Mouse (Mus musculus) layer of hippocampus, postnatal 14 days (tissue): ENCODE measurements around the gene Top2b. TPM values are rescaled to one million over a fixed set of nuclear protein-coding genes. Genes with fewer than 3 reads are reported as not detected.

Experiments used
- DNase-seq, 2 experiments: peaks; one replicate each; pipeline ENCODE4 v3.0.0; 2021 to 2022; ENCODE audit warnings: low spot score in 2 of 2, mixed read lengths in 1 of 2
- long read RNA-seq, 2 experiments: library from polyadenylated mRNA; stranded (forward); transcript quantifications; one replicate each; pipeline ENCODE4 v2.0.0; 2021
- total RNA-seq, 2 experiments: library from RNA; stranded (reverse); gene quantifications; 2 replicates each; pipeline ENCODE4 v1.2.3; 2021

Top2b gene
- total RNA-seq: 100 to 1,000 TPM; 108 to 127 TPM
- long read RNA-seq, experiment 1, full-length matches to known transcripts: 30 of 40 reads
- long read RNA-seq, experiment 1, partial matches to known transcripts: 5 of 40 reads
- long read RNA-seq, experiment 1, other reads (novel, unspliced or antisense): 5 of 40 reads
- long read RNA-seq, experiment 2, full-length matches to known transcripts: 26 of 37 reads
- long read RNA-seq, experiment 2, partial matches to known transcripts: 7 of 37 reads
- long read RNA-seq, experiment 2, other reads (novel, unspliced or antisense): 4 of 37 reads

GRCm38 (mm10) chr14:16364878-16365337 lies at the start of gene Top2b:
Gene Top2b, plus strand, starts transcription at chr14:16365179.
- DNase-seq: peak; percentile 98 to 100

GRCm38 (mm10) chr14:16316715-16317114 lies 48.3 kb upstream of the Top2b start:
- DNase-seq: no peak

- no peak for DNase-seq
Measured at GRCm38 (mm10) chr14:16319818-16320217, 45.2 kb upstream of the Top2b start.

GRCm38 (mm10) chr14:16324394-16324793 lies 40.6 kb upstream of the Top2b start:
- no peak for DNase-seq

- DNase-seq: no peak
Measured at GRCm38 (mm10) chr14:16325208-16325607, 39.8 kb upstream of the Top2b start.

- DNase-seq: peak in 1 of 2 experiments; percentile 18
Measured at GRCm38 (mm10) chr14:16328531-16328930, 36.4 kb upstream of the Top2b start.

GRCm38 (mm10) chr14:16328959-16329480 lies 36.0 kb upstream of the Top2b start:
- no peak for DNase-seq

- DNase-seq: no peak
Measured at GRCm38 (mm10) chr14:16329756-16330155, 35.2 kb upstream of the Top2b start.

GRCm38 (mm10) chr14:16334260-16334659 lies 30.7 kb upstream of the Top2b start:
- DNase-seq: no peak

- no peak for DNase-seq
Measured at GRCm38 (mm10) chr14:16335835-16336417, 29.1 kb upstream of the Top2b start.

GRCm38 (mm10) chr14:16347505-16347904 lies 17.5 kb upstream of the Top2b start:
- DNase-seq: no peak

GRCm38 (mm10) chr14:16359704-16360103 lies 5.3 kb upstream of the Top2b start:
- no peak for DNase-seq

GRCm38 (mm10) chr14:16364161-16364831 lies 683 bp upstream of the Top2b start:
- peak in 1 of 2 experiments; percentile 61 for DNase-seq

- peak; percentile 43 to 67 for DNase-seq
Measured at GRCm38 (mm10) chr14:16365362-16366173, 589 bp downstream of the Top2b start.

- DNase-seq: no peak
Measured at GRCm38 (mm10) chr14:16366174-16366889, 1.4 kb downstream of the Top2b start.

- DNase-seq: no peak
Measured at GRCm38 (mm10) chr14:16366986-16367385, 2.0 kb downstream of the Top2b start.

GRCm38 (mm10) chr14:16372761-16373160 lies 7.8 kb downstream of the Top2b start:
- no peak for DNase-seq

- no peak for DNase-seq
Measured at GRCm38 (mm10) chr14:16373190-16373589, 8.2 kb downstream of the Top2b start.

GRCm38 (mm10) chr14:16379917-16380570 lies 15.1 kb downstream of the Top2b start:
- peak; percentile 22 to 87 for DNase-seq

- DNase-seq: no peak
Measured at GRCm38 (mm10) chr14:16384783-16385182, 19.8 kb downstream of the Top2b start.
